Mouse (Mus musculus) thymus, adult 18-20 months (tissue): ENCODE measurements around the gene Vmn2r54.
"Not testable (repeated sequence)": the region's sequence is repeated elsewhere in the genome, so short reads cannot be mapped to it uniquely, and the experiment has no call there.

Source experiments
- DNase-seq, 2 experiments: peaks; one replicate each; pipeline ENCODE4 v3.0.0; 2022; ENCODE audit warnings: mixed read lengths in 2 of 2

The Vmn2r54 gene

DNA sequence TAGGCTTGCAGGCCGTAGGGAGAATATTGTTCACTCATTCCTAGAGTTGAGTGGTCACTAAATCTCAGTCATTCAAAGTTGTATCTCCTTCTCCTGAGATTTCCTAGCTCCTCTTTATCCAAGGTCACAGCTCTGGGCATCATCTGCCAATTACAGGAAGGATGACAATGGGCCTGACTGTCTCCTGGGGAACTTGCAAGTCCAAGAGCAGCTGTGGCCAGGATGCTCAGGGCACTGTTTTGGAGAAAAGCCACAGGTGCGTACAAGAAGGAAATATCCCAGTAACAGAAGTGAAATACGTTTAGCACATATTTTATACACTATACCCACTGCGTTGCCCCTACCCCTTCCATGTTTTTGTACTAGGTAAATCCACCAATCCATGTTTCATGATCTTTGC lies at the start of gene Vmn2r54:
Vmn2r54 (minus strand) TSS at position 101 of the 400 bp plus-strand sequence.
- DNase-seq: not testable (repeated sequence)

DNA sequence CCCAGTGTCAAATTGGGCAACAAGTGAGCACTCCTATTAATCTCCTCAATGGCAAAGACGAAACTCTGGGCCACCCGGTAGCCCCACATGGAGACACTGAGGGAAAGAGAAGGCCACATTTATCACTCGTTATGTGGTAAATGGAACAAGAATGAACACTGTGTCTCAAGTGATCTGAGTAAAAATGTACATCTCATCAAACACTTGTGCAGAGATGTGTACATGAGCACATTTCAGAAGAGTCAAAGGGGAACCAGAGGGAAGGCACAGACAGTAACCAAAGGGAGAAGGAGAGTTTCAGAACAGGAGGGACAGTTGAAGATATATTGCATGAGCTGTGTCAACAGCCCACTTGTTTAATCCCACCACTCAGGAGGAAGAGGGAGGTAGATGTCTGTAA lies 44.8 kb upstream of the Vmn2r54 start, which contains the start of gene Vmn2r55:
Vmn2r55 (minus strand) TSS at position 101 of the 400 bp plus-strand sequence.
- not testable (repeated sequence) for DNase-seq

- no peak for DNase-seq
These were observed 31.4 kb downstream of the Vmn2r54 start, which contains the start of gene Vmn2r53 for GRCm38 (mm10) chr7:12608688-12609087. Vmn2r53 (minus strand) TSS chr7:12608788.
